Mouse (Mus musculus) E14TG2a.4 (cell line): ENCODE results near the gene Smarcb1.
"Not testable (repeated sequence)": the region's sequence is repeated elsewhere in the genome, so short reads cannot be mapped to it uniquely, and the experiment has no call there.

Source experiments
- H3K27me3 ChIP-seq: 2 replicates; pipeline ENCODE4 v1.6.1; 2014; ENCODE audit warnings: low read length, control low read depth; ENCODE audit not compliant: insufficient read depth
- H3K36me3 ChIP-seq: 2 replicates; pipeline ENCODE4 v1.6.1; 2014; ENCODE audit warnings: low read length, control low read depth; ENCODE audit not compliant: insufficient read depth
- H3K4me1 ChIP-seq: replicated peaks from 2 replicates; pipeline ENCODE4 v1.6.1; 2014; ENCODE audit warnings: low read depth, low read length, control low read depth
- H3K4me3 ChIP-seq: replicated peaks from 2 replicates; pipeline ENCODE4 v1.5.1; 2014; ENCODE audit warnings: mild to moderate bottlenecking, low read length
- H3K9me3 ChIP-seq: 2 replicates; pipeline ENCODE4 v1.6.1; 2014; ENCODE audit warnings: low read length, control low read depth
- CTCF ChIP-seq: conservative IDR thresholded peaks from 2 replicates; pipeline ENCODE4 v1.5.1; 2014; ENCODE audit warnings: low read length
- NANOG ChIP-seq: IDR thresholded peaks from 2 replicates; pipeline ENCODE4 v1.6.1; 2014; ENCODE audit warnings: borderline replicate concordance, low read length, mixed read lengths
- POU5F1 ChIP-seq: IDR thresholded peaks from 2 replicates; pipeline ENCODE4 v1.6.1; 2014; ENCODE audit warnings: low read length, borderline replicate concordance

Smarcb1 gene

DNA sequence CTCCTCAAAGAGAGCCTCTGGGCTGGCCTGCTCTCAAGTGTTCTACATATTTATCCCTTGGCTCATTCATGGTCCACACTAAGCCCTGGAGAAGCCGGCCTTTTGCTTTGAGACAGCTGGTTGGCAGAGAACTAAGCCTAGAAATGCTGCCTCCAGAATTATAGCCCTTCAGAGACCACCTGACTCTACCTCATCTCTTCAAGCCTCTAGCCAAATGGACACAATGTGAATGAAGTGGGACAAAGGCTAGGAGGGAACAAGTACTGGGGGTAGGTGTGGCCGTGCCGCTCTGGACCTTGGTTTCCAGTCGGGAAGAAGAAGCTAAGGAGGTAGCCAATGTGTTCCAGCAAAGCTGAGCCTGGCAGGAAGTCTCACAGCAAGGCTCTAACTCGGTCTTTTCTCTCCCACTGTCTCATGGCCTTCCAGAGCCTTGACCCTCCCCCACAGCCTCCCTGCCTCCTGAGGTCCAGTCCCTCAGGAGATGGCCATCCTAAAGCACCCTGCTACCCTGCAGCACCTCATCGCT is 23.3 kb downstream of the Smarcb1 start:
- H3K27me3 ChIP-seq: no peaks in the 10 kb centered on the region
- no peaks in the 10 kb centered on the region for H3K9me3 ChIP-seq
- H3K36me3 ChIP-seq: peaks cover 92% of the 10 kb centered on the region
- TF ChIP-seq CTCF: no peak
- no peak for TF ChIP-seq POU5F1
- no peak for TF ChIP-seq NANOG
- peaks cover 48% of the 10 kb centered on the region for H3K4me1 ChIP-seq
- 0 out of 2 replicates have a peak overlapping the region, but pooled peaks have one; percentile 17 for H3K4me3 ChIP-seq

DNA sequence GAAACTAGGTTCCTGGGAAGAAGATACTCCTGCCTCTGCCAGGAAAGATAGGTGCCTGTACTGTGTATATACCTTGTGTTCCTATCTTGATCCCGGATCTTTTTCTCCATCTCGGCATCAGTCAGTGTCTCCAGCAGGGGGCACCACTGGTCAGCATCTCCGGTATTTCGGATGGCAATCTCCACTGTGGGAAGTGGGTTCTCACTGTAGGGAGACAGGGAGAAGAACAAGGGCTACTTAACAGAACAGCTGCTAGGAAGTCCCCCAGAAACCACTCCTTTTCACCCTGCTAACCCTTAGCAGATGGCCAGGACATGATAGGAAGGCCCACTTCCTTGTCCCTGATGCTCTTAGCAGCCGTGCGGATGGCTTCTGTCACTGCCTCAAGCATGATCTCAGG is 24.0 kb downstream of the Smarcb1 start:
- Histone ChIP-seq H3K4me3 (no peak overlapping the region), H3K9me3 (no peaks in the 10 kb centered on the region), H3K36me3 (peaks cover 85% of the 10 kb centered on the region), H3K4me1 (peaks cover 51% of the 10 kb centered on the region), H3K27me3 (no peaks in the 10 kb centered on the region)
- peak; percentile 80 for TF ChIP-seq CTCF
- TF ChIP-seq NANOG: no peak

DNA sequence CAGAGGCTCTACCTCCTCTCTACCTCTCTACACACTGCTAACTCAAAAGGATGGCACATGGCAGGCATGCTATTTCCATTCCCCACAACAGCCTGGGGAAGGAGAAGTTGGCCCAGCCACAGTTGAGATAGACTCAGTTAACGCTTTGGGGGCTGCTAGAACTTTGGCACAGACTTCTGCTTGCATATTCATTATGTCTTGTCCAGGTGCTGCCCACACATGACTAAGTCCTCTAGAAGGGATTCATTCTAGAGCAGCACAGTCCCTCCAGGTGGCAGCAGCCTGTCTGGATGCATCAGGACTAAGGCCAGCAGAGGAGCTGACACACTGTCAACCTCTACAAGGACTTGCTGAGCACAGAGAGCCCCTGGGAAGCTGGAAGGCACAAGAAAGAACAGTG is 25.2 kb downstream of the Smarcb1 start:
- TF ChIP-seq NANOG (no peak), POU5F1 (no peak), CTCF (no peak)
- no peak overlapping the region for H3K4me3 ChIP-seq
- H3K27me3 ChIP-seq: no peaks in the 10 kb centered on the region
- H3K36me3 ChIP-seq: peaks cover 73% of the 10 kb centered on the region
- no peaks in the 10 kb centered on the region for H3K9me3 ChIP-seq
- peaks cover 55% of the 10 kb centered on the region for H3K4me1 ChIP-seq

DNA sequence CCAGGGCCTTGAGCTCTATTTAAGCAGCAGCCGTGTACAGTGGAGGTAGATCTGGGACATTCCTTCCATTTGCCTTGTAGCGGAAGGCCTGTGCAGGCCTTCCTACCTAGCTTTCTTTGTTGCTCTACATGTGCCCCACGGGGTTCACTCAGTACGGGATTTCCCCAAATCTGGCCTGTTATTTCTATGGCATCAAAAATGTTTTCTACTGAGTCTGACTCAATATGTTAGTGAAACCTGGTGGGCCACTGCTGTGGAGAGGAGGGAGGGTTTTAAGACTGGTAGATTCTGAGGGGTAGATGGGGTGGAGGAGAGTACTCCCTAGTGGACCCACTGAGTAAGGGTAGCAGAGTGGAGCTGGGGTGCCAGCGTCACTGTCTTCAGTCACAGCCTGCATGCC is 25.7 kb downstream of the Smarcb1 start:
- Histone ChIP-seq H3K4me1 (peaks cover 55% of the 10 kb centered on the region), H3K36me3 (peaks cover 68% of the 10 kb centered on the region), H3K4me3 (no peak overlapping the region), H3K27me3 (no peaks in the 10 kb centered on the region), H3K9me3 (no peaks in the 10 kb centered on the region)
- TF ChIP-seq NANOG (no peak), CTCF (no peak), POU5F1 (no peak)

DNA sequence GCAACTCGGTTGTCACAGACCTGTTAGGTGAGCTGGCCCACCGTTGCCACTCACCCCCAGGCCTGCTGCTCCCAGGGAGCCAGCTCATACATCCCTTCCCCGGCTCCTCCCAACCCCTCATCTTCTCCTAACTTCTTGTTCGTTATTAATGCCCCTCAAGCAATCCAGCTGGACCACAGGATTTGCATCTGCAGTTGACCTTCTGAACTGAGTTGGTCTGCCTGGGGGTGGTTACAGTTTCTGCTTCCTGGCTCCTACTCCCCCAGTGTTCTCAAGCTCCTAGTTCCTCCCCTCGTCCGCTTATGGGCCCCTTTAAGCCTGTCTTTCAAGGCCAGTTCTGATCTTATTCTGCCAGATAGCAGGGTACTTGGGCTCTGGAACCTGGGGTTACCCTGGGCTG is 26.8 kb downstream of the Smarcb1 start:
- Histone ChIP-seq H3K4me1 (peaks cover 64% of the 10 kb centered on the region), H3K4me3 (0 out of 2 replicates have a peak overlapping the region, but pooled peaks have one; percentile 85), H3K36me3 (peaks cover 57% of the 10 kb centered on the region), H3K27me3 (no peaks in the 10 kb centered on the region), H3K9me3 (no peaks in the 10 kb centered on the region)
- TF ChIP-seq NANOG (no peak), CTCF (no peak), POU5F1 (no peak)

DNA sequence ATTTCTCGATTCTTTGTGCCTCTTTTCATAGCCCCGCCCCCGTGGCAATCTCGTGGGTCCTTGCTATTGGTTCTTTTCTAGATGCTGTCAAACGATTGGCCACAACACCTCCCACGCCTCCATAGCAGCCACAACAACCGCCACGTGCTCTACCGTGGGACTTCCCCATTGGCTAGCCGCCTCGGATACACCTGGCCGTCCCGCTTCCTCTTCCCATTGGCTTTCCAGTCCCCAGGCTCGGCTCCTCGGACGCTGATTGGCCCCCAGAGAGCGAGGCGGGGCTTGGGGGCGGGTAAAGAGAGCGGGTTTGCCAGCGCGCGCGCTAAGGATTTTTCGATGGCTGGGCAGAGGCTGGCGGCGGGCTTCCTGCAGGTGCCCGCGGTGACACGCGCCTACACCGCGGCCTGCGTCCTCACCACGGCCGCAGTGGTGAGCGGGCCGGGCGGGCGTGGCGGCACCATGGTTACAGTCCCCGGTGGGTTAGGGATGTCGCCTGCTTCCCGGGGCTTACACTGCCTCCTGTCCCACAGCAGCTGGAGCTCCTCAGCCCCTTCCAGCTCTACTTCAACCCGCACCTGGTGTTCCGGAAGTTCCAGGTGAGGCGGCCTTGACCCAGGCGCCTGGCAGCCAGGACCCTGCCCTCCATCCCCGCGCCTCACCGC is 28.2 kb downstream of the Smarcb1 start, which contains the start of gene Derl3:
Gene Derl3, plus strand, starts transcription at position 325 of the 662 bp plus-strand sequence.
- H3K27me3 ChIP-seq: no peaks in the 10 kb centered on the region
- TF ChIP-seq CTCF (no peak), POU5F1 (no peak), NANOG (no peak)
- H3K4me1 ChIP-seq: peaks cover 66% of the 10 kb centered on the region

DNA sequence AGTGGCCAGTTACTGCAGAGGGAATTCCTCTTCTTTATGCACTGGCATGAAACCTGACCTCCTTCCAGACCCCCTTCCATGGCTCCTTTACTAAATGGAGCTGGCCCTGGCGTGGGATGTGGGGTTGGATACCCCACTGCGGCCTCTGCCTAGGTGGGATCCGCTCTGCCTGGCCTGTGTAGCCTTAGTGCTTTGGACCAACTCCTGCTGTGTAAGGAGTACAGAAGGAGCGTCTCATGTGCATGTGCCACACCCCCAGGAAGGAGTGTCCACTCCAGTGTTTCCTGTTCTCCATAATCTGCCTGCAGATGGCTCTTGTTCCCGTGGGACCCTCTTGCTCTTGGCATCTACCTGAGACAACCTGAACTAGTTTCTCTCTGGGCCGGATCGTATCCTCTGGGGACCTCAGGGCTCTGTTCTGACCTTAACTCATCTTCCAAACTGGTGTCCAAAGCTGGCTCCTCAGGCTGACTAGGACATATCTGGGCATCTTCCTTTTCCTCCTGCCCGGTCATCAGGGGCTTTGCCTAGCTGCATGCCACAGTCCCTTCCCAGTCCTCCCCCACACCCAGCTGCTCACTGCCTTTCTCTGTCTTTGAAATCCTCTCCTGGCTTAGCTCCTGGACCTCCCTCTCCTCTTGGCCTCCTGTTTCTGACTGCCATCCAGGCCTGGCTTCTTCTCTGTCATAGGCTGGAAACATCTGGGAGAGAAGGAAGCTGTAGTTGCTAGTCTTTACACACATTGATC is 31.8 kb downstream of the Smarcb1 start:
- Histone ChIP-seq H3K9me3 (no peaks in the 10 kb centered on the region), H3K4me1 (peaks cover 70% of the 10 kb centered on the region), H3K4me3 (no peak overlapping the region), H3K36me3 (peaks cover 7% of the 10 kb centered on the region), H3K27me3 (no peaks in the 10 kb centered on the region)
- TF ChIP-seq NANOG (no peak), CTCF (no peak), POU5F1 (no peak)

More for the DNA sequence above, 28.2 kb downstream of the Smarcb1 start, which contains the start of gene Derl3:
- Histone ChIP-seq H3K36me3 (peaks cover 43% of the 10 kb centered on the region), H3K4me3 (peak within 1 kb of the TSS; percentile 85), H3K9me3 (no peaks in the 10 kb centered on the region)

DNA sequence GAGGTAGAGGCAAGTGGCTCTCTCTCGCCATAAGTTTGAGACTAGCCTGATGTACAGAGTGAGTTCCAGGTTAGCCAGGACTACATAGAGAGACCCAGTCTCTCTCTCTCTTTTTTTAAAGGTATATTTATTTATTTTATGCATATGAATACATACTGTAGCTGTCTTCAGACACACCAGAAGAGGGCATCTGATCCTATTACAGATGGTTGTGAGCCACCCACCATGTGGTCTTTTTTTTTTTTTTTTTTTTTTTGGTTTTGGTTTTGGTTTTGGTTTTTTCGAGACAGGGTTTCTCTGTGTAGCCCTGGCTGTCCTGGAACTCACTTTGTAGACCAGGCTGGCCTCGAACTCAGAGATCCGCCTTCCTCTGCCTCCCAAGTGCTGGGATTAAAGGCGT is 33.9 kb downstream of the Smarcb1 start:
- H3K36me3 ChIP-seq, H3K27me3 ChIP-seq, H3K9me3 ChIP-seq, H3K4me3 ChIP-seq: not testable (repeated sequence)
- H3K4me1 ChIP-seq: peaks cover 75% of the 10 kb centered on the region
